Mouse (Mus musculus): Measurements from ENCODE around the gene Ski. TPM values are rescaled to one million over a fixed set of nuclear protein-coding genes. Genes with fewer than 3 reads are reported as not detected.

The Ski gene
- polyA plus RNA-seq, 1 experiment from 2014 or later = 14.6 TPM

DNA sequence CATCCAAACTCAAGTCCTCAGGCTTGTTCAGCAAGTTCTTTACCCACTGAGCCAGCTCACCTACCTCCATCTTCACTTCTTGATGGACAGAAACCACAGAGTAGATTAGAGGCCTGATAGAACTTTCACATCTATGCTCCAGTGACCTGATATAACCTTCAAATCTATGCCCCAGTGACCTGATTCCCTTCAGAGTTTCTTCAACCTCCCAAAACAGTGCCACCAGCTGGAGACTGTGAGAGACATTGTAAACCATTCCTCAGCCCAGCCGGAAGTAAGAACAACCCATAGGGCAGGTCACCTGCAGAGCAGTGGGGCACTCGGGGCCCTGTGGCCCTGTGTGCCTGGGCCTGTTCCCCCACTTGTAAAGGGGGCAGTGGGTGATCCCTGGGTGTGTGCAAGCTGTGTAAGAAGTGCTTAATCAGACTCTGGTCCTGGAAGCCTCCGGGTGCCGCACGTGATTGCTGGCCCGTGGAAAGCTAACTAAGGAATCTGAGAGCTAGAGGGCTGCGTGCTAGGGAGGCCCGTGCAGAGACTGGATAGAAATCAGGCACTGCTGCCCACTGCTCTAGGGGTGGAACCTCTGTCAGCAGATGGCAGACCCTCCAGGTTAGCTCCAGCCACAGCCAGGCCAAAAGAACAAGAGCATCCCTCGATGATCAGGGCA lies 98.4 kb downstream of the Ski start:
- Histone ChIP-seq H3K36me3 (ENCODE audit: control insufficient read depth, insufficient read depth, low read length) (no peaks in the 10 kb centered on the region), H3K9me3 (replicated peaks; ENCODE audit: control insufficient read depth, low read length) (no peaks in the 10 kb centered on the region), H3K27ac (ENCODE audit: low read depth, low read length) (no peak overlapping the region), H3K4me2 (no peak overlapping the region), H3K9ac (ENCODE audit: low read depth, low read length) (no peak overlapping the region), H3K27me3 (ENCODE audit: control insufficient read depth, insufficient read depth, low read length) (no peaks in the 10 kb centered on the region), H3K4me1 (ENCODE audit: control insufficient read depth, insufficient read depth, low read length) (peaks cover 58% of the 10 kb centered on the region), H3K4me3 (ENCODE audit: low read depth, low read length) (no peak overlapping the region)
- ATAC-seq (replicated peaks; ENCODE audit: insufficient number of reproducible peaks, low FRiP score, low TSS enrichment) = no peak
- whole genome bisulfite sequencing (ENCODE audit: insufficient replicate concordance) = 77% methylated on average over 9 of the region's 9 CpGs

DNA sequence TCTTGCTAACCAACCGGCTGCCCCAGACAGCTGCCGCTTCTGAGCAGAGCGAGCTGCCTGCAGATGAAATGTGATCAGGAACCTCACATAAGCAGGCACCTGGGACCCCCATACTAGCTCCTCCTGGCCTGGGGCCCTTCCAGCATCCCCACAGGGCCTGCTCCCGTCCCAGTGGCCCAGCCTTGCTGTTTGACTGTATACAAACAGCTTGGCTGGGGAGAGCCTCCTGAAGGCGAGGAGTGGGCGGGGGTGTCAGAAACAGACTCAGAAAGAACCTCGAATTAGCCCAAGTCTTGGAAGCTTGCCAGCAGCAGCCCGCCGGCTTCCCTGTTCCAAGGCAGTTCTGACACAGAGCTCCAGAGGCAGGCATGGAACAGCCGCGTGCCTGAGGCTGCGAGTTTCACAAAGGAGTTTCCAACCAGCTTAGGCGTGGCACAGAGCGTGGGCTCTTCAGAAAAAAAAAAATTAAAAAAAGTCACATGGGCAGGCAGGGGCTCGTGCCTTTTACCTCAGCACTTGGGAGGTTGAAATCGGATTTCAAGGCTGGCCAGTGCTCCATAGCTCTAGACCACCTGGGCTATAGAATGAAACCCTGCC lies 99.8 kb downstream of the Ski start:
- Histone ChIP-seq H3K4me1 (ENCODE audit: control insufficient read depth, insufficient read depth, low read length) (peaks cover 58% of the 10 kb centered on the region), H3K9me3 (replicated peaks; ENCODE audit: control insufficient read depth, low read length) (no peaks in the 10 kb centered on the region; the same call in 1 of the 2 replicates), H3K27ac (ENCODE audit: low read depth, low read length) (peak overlapping the region; percentile 82), H3K4me3 (ENCODE audit: low read depth, low read length) (no peak overlapping the region), H3K36me3 (ENCODE audit: control insufficient read depth, insufficient read depth, low read length) (no peaks in the 10 kb centered on the region), H3K4me2 (peak overlapping the region; percentile 27), H3K27me3 (ENCODE audit: control insufficient read depth, insufficient read depth, low read length) (no peaks in the 10 kb centered on the region), H3K9ac (ENCODE audit: low read depth, low read length) (peak overlapping the region; percentile 47)
- WGBS (ENCODE audit: insufficient replicate concordance) = 22% methylated on average over 16 of the region's 16 CpGs
- ATAC-seq (replicated peaks; ENCODE audit: insufficient number of reproducible peaks, low FRiP score, low TSS enrichment) = peak; percentile 46; the same call in 1 of the 2 replicates

DNA sequence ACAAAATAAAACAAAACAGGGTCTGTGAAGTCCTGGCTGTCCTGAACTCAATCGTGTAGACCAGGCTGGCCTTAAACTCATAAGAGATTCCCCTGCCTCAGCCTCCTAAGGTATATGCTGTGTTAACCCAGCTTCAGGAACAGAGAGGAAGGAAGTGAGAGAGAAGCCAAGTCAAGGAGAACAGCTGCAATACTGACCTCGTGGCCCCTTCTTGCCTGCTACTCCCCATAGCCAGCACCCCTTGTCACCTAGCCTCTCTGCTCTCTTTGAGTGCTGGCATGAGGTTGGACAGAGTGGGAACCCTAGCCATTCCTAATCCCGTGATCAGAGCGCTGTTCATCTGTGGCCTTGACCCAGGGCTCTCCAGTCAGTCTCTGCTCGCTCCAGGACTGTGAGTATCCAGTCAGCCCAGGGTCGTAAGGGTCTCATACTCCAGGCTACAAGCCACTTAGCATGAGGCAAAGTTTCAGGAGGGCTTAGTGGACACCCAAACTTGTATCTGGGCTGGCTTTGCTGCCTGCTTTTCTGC lies 100.4 kb downstream of the Ski start:
- Histone ChIP-seq H3K4me2 (peak overlapping the region; percentile 27; the same call in 1 of the 2 replicates), H3K4me1 (ENCODE audit: control insufficient read depth, insufficient read depth, low read length) (peaks cover 53% of the 10 kb centered on the region), H3K9me3 (replicated peaks; ENCODE audit: control insufficient read depth, low read length) (no peaks in the 10 kb centered on the region; the same call in 1 of the 2 replicates), H3K9ac (ENCODE audit: low read depth, low read length) (no peak overlapping the region), H3K27ac (ENCODE audit: low read depth, low read length) (peak overlapping the region; percentile 82), H3K27me3 (ENCODE audit: control insufficient read depth, insufficient read depth, low read length) (no peaks in the 10 kb centered on the region), H3K36me3 (ENCODE audit: control insufficient read depth, insufficient read depth, low read length) (no peaks in the 10 kb centered on the region), H3K4me3 (ENCODE audit: low read depth, low read length) (no peak overlapping the region)
- ATAC-seq (replicated peaks; ENCODE audit: insufficient number of reproducible peaks, low FRiP score, low TSS enrichment) = no peak
- whole genome bisulfite sequencing (ENCODE audit: insufficient replicate concordance) = 68% methylated on average over 6 of the region's 6 CpGs

DNA sequence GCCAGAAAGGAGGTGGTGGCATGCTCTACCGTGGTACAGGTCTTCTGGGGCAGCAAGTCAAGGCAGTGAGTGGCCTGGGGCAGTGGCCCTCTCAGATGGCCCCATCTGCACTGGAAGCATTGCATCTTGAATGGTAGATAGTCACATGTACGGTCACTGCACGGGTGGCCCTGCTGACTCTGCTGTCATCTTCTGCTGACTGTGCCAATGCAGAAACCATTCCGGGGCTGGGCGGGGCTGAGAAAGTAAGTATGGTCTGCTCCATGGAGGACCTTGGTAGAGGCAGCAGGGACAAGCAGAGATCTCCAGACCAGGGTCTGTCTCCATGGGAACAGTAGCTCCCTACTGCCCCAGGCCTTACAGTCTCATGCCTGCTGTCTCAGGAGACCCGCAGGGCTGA lies 101.2 kb downstream of the Ski start:
- Histone ChIP-seq H3K4me3 (ENCODE audit: low read depth, low read length) (no peak overlapping the region), H3K9ac (ENCODE audit: low read depth, low read length) (no peak overlapping the region), H3K4me1 (ENCODE audit: control insufficient read depth, insufficient read depth, low read length) (peaks cover 47% of the 10 kb centered on the region), H3K27me3 (ENCODE audit: control insufficient read depth, insufficient read depth, low read length) (no peaks in the 10 kb centered on the region), H3K36me3 (ENCODE audit: control insufficient read depth, insufficient read depth, low read length) (no peaks in the 10 kb centered on the region), H3K9me3 (replicated peaks; ENCODE audit: control insufficient read depth, low read length) (no peaks in the 10 kb centered on the region; the same call in 1 of the 2 replicates), H3K27ac (ENCODE audit: low read depth, low read length) (no peak overlapping the region), H3K4me2 (no peak overlapping the region)
- ATAC-seq (replicated peaks; ENCODE audit: insufficient number of reproducible peaks, low FRiP score, low TSS enrichment) = no peak
- WGBS (ENCODE audit: insufficient replicate concordance) = 77% methylated on average over 6 of the region's 6 CpGs

DNA sequence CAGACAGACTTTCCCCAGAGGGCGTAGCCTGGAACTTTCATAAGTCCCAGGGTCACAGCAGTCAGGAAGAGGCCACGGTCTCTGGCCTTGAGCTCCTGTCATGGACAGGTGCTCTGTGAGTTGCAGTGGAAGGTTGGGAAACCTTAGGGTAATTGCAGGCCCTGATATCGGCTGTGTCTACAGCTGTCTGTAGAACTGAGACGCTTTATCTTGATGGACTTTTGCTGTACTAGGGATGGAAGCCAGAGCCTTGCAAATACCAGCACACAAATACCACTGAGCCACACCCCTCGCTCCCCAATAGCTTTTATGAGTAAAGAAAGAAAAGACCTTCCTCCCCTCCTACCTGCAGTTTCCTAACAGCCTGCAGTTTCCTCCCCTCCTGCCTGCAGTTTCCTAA lies 101.8 kb downstream of the Ski start:
- peaks cover 43% of the 10 kb centered on the region for H3K4me1 ChIP-seq (ENCODE audit: control insufficient read depth, insufficient read depth, low read length)
- no peaks in the 10 kb centered on the region; the same call in 1 of the 2 replicates for H3K9me3 ChIP-seq (replicated peaks; ENCODE audit: control insufficient read depth, low read length)
- no peaks in the 10 kb centered on the region for H3K36me3 ChIP-seq (ENCODE audit: control insufficient read depth, insufficient read depth, low read length)
- WGBS (ENCODE audit: insufficient replicate concordance) = 60% methylated on average over 5 of the region's 5 CpGs
- no peak for ATAC-seq (replicated peaks; ENCODE audit: insufficient number of reproducible peaks, low FRiP score, low TSS enrichment)
- no peaks in the 10 kb centered on the region for H3K27me3 ChIP-seq (ENCODE audit: control insufficient read depth, insufficient read depth, low read length)
- H3K4me2 ChIP-seq = no peak overlapping the region
- no peak overlapping the region for H3K4me3 ChIP-seq (ENCODE audit: low read depth, low read length)
- no peak overlapping the region for H3K27ac ChIP-seq (ENCODE audit: low read depth, low read length)
- H3K9ac ChIP-seq (ENCODE audit: low read depth, low read length) = no peak overlapping the region

DNA sequence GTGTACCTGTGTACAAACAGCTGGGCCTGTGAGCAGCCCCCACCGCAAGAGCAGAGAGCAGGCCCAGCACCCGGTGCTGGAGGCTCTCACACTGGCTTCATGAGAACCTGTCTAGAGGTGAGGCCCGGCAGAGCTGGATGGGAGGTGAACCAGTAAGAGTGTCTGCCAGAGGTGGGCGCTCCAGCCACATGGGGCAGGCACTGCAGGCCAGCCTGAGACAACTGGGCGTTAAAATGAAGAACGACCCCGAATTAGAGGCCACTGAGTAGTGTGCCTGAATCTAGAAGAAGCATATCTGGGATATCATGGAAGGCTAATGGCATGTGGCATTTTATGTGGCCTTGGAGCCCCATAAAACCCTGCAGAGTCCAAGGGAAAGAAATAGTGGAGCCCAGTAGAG lies 102.4 kb downstream of the Ski start:
- H3K4me1 ChIP-seq (ENCODE audit: control insufficient read depth, insufficient read depth, low read length) = peaks cover 37% of the 10 kb centered on the region
- no peak overlapping the region for H3K27ac ChIP-seq (ENCODE audit: low read depth, low read length)
- no peak overlapping the region for H3K4me2 ChIP-seq
- no peak for ATAC-seq (replicated peaks; ENCODE audit: insufficient number of reproducible peaks, low FRiP score, low TSS enrichment)
- no peak overlapping the region for H3K4me3 ChIP-seq (ENCODE audit: low read depth, low read length)
- no peaks in the 10 kb centered on the region; the same call in 1 of the 2 replicates for H3K9me3 ChIP-seq (replicated peaks; ENCODE audit: control insufficient read depth, low read length)
- no peaks in the 10 kb centered on the region for H3K36me3 ChIP-seq (ENCODE audit: control insufficient read depth, insufficient read depth, low read length)
- H3K27me3 ChIP-seq (ENCODE audit: control insufficient read depth, insufficient read depth, low read length) = no peaks in the 10 kb centered on the region
- no peak overlapping the region for H3K9ac ChIP-seq (ENCODE audit: low read depth, low read length)
- WGBS (ENCODE audit: insufficient replicate concordance) = 86% methylated on average over 7 of the region's 7 CpGs

DNA sequence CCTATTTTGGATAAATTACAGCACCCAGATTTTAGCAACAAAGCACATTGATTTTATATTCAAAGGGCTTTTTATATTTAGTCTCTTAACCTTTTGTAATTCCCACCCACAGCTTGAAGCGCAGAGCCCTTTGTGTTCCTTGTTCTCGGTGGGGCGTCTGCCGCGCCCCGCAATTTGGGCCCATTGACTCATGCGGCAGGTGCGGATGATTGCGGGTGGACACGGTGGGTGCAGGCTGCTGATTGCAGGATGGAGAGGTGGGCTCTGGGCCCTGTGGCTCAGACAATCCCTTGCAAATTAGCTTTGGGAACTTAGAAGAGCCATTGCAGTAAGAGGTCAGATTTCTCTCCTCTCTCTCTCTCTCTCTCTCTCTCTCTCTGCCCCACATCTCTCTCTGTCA lies 104.1 kb downstream of the Ski start:
- peaks cover 25% of the 10 kb centered on the region for H3K4me1 ChIP-seq (ENCODE audit: control insufficient read depth, insufficient read depth, low read length)
- ATAC-seq (replicated peaks; ENCODE audit: insufficient number of reproducible peaks, low FRiP score, low TSS enrichment) = no peak
- no peaks in the 10 kb centered on the region for H3K36me3 ChIP-seq (ENCODE audit: control insufficient read depth, insufficient read depth, low read length)
- no peaks in the 10 kb centered on the region; the same call in 1 of the 2 replicates for H3K9me3 ChIP-seq (replicated peaks; ENCODE audit: control insufficient read depth, low read length)
- H3K27me3 ChIP-seq (ENCODE audit: control insufficient read depth, insufficient read depth, low read length) = no peaks in the 10 kb centered on the region
- H3K4me2 ChIP-seq = no peak overlapping the region
- H3K4me3 ChIP-seq (ENCODE audit: low read depth, low read length) = no peak overlapping the region
- WGBS (ENCODE audit: insufficient replicate concordance) = 91% methylated on average over 10 of the region's 10 CpGs
- no peak overlapping the region for H3K9ac ChIP-seq (ENCODE audit: low read depth, low read length)
- no peak overlapping the region for H3K27ac ChIP-seq (ENCODE audit: low read depth, low read length)

DNA sequence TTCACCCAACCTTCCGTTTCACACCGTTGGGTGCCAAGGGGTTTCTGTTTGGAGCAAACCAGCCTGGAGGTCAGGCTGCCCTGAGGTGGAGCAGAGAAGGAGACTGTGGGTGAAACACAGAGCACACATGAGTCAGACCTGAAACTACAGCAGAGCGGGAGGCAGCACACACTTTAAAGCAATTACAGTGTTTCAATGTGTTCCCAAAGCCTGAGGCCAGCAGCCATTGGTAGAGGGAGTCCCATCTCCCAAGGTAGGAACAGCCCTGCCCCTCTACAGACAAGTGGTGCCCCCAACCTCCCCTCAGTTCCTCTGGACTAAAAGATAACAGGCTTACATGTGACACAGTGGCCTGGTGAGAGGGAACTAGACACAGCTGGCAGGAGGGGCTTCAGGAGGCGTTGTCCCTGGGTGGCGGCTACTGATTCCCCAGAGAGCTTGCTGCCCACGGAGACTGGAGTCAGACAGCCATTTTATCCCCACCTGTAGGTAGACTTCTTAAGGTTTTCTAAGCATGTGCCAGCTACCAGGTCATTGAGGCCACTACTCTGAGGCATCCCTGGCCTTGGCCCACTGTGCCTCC lies 104.9 kb downstream of the Ski start:
- Histone ChIP-seq H3K27me3 (ENCODE audit: control insufficient read depth, insufficient read depth, low read length) (no peaks in the 10 kb centered on the region), H3K4me1 (ENCODE audit: control insufficient read depth, insufficient read depth, low read length) (peaks cover 17% of the 10 kb centered on the region), H3K27ac (ENCODE audit: low read depth, low read length) (no peak overlapping the region), H3K9ac (ENCODE audit: low read depth, low read length) (no peak overlapping the region), H3K9me3 (replicated peaks; ENCODE audit: control insufficient read depth, low read length) (no peaks in the 10 kb centered on the region; the same call in 1 of the 2 replicates), H3K36me3 (ENCODE audit: control insufficient read depth, insufficient read depth, low read length) (no peaks in the 10 kb centered on the region), H3K4me2 (no peak overlapping the region), H3K4me3 (ENCODE audit: low read depth, low read length) (no peak overlapping the region)
- no peak for ATAC-seq (replicated peaks; ENCODE audit: insufficient number of reproducible peaks, low FRiP score, low TSS enrichment)
- WGBS (ENCODE audit: insufficient replicate concordance) = 73% methylated on average over 6 of the region's 6 CpGs
